Mouse (Mus musculus) ES-Bruce4 (cell line): ENCODE results near the gene Zfp473.

Source experiments
- CTCF ChIP-seq: IDR thresholded peaks from one replicate; pipeline ENCODE4 v1.8.1; 2011; ENCODE audit warnings: low read depth, low read length
- EP300 ChIP-seq: IDR thresholded peaks from 2 replicates; pipeline ENCODE4 v1.6.1; 2011; ENCODE audit warnings: low read depth, low read length; ENCODE audit not compliant: insufficient read depth
- POLR2A ChIP-seq: IDR thresholded peaks from one replicate; pipeline ENCODE4 v1.8.1; 2011; ENCODE audit warnings: low read length; ENCODE audit not compliant: insufficient read depth

- no peak for TF ChIP-seq CTCF
- no peak for TF ChIP-seq POLR2A
- TF ChIP-seq EP300 = no peak
These were observed 2.5 kb downstream of the Zfp473 start, which contains the start of gene Vrk3 for GRCm38 (mm10) chr7:44748101-44749044.
